Mouse (Mus musculus) gastrocnemius, postnatal 14 days (tissue): ENCODE data around the gene Pcyt1a. TPM values are rescaled to one million over a fixed set of nuclear protein-coding genes. Genes with fewer than 3 reads are reported as not detected.

ENCODE experiments used
- DNase-seq: peaks from one replicate; pipeline ENCODE4 v3.0.0; 2021; ENCODE audit warnings: mixed read lengths
- intact Hi-C: fragments of 180-260 bp; cut with DNase I; formaldehyde crosslinking; loops from one replicate; pipeline ENCODE4 v1.15.1; 2025; ENCODE audit warnings: low total_unique reads
- long read RNA-seq, 2 experiments: library from polyadenylated mRNA; stranded (forward); transcript quantifications; one replicate each; pipeline ENCODE4 v2.0.0; 2021
- total RNA-seq, 2 experiments: library from RNA; stranded (reverse); gene quantifications; 2 replicates each; pipeline ENCODE4 v1.2.3; 2021

Pcyt1a gene
- 10 to 100 TPM; 74.4 to 74.6 TPM for total RNA-seq
- long read RNA-seq, experiment 1, full-length matches to known transcripts = 20 of 35 reads
- long read RNA-seq, experiment 1, partial matches to known transcripts = 1 of 35 reads
- long read RNA-seq, experiment 1, other reads (novel, unspliced or antisense) = 14 of 35 reads
- long read RNA-seq, experiment 2, full-length matches to known transcripts = 26 of 40 reads
- long read RNA-seq, experiment 2, partial matches to known transcripts = 2 of 40 reads
- long read RNA-seq, experiment 2, other reads (novel, unspliced or antisense) = 12 of 40 reads

DNA sequence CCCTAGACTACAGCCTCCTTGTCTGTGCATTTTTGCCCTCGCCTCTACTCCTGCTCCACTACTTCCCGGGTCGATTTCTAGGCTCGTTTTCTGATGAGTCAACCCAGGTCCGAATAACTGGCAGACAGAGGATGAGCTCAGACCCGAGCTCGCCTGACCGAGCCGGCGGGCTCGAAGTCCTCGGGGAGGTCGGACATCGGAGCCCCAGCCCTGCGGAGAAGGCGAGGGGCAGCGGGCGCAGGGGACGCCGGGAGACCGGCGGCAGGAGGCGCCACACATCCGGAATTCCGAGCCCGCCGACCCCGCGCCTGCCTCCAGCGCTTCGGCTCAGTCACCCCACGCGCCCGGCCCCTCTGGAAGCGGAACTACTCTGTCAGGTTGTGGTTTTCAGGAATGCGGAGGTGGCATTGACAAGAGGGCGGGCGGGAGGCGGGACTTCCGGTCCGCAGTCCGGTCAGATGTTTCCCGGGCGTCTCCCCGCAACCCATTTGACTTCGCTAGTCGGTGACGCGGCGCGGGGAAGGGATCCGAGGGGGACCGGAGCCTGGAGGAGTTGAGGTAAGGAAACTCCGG lies at the start of gene Pcyt1a:
Pcyt1a (plus strand) TSS at position 448 of the 573 bp plus-strand sequence.
- peak; percentile 90 for DNase-seq
- intact Hi-C loops = no loop called here

DNA sequence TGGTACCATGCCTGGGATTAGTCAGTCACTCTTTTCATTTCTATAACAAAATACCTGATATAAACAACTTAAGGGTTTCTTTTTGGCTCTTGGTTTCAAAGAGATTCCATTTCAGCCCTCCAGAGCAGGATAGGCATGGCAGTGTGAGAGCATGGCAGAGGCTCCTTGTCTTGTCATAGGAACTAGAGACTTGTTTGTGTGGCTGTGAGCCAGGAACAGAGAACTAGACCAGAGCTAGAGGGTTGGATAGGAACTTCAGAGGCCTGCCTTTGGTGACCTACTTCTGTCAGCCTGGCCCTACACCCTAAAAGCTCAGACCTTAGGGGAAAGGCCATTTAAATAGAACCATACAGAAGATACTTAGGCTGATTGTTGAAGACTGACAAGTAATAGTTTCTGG lies 47.8 kb upstream of the Pcyt1a start:
- intact Hi-C loops = no loop called here
- no peak for DNase-seq

DNA sequence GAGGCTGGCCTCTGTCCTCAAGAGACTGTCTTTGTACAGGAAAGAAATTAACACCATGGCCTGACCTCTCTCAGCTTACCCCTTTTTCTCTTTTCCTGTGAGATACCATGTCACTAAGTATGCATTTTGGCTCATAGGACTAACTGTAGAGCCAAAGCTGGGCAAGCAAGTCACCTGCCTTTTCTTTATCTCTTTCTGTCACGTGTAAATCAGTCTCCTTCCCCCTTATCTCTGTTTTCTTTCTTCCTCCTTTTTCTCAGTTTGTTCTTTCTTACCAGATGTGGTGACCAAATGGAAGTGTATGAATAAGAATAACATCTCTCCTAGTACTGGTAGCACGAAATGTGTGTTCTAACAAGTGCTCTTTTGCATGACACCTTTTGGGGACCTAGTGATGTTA lies 45.8 kb upstream of the Pcyt1a start:
- intact Hi-C loops = no loop called here
- DNase-seq = no peak

DNA sequence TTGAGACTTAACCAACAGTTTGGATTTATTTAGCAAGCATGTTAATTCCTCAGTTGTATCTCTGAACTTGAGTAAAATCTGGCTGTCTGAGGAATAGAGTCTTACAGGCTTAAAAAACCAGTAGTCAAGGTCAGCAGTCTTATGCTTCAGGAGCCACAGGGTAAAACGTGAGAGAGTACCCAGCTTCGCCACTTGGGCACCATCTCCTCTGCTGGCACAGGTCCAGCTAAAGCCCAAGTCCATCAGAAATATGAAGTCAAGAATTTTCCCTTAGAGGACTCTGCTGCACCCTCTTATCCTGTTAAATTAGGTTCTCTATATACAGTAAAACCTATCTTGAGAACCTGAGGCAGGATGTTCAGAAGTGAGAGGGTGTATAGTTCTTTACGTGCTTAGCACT lies 43.9 kb upstream of the Pcyt1a start:
- no peak for DNase-seq
- intact Hi-C loops = no loop called here

DNA sequence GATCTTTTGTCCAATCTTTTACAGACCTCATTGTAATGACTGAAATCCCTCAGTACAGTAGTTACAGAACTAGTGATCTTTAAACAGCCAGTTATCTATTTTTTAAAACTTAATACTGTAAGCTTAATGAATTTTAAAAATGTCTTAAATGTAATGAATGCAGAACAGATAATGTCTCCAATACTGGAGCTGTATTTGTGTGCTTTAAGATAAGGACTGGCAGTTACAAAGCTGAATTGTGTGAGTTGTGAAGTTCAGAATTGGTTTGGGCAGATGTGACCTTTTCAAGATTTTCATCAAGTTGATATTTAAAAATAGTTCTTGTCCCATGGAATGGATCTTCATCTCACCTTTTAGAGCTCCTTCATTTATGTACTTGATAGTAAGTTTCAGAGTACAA lies 41.7 kb upstream of the Pcyt1a start:
- intact Hi-C loops = no loop called here
- DNase-seq = no peak

DNA sequence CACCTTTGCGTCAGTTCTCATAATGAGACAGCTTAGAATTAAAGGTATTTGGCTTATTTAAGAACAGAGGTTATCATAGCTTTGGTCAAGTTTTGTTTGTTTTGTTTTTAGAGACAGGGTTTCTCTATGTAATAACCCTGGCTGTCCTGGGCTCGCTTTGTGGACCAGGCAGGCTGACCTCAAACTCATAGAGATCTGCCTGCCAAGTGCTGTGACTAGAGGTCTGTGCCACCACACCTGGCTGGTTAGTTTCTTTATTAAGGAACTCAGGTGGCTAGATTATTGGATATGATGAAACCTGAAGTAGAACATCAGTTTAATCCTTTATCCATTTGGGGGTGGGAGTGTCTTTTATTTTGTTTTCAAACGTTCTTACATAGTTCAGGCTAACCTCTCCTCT lies 40.9 kb upstream of the Pcyt1a start:
- no peak for DNase-seq
- intact Hi-C loops = no loop called here

DNA sequence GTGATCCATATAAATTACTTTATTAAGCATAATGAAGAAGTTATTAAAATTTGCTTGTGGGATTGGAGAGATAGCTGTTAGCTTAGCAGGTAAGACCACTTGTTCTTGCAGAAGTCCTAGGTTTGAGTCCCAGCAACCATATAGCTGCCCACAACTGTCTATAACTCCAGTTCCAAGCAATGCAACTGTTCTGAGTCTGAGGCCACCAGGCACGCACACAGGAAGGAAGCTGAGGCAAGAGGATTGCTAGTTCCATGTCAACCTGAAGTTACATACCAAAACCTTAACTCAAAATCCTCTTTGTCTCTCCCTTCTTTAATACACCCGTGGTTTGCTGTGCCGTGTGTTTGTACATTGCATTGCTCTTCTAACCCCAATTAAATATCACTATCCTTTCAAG lies 39.8 kb upstream of the Pcyt1a start:
- intact Hi-C loops = no loop called here
- no peak for DNase-seq

DNA sequence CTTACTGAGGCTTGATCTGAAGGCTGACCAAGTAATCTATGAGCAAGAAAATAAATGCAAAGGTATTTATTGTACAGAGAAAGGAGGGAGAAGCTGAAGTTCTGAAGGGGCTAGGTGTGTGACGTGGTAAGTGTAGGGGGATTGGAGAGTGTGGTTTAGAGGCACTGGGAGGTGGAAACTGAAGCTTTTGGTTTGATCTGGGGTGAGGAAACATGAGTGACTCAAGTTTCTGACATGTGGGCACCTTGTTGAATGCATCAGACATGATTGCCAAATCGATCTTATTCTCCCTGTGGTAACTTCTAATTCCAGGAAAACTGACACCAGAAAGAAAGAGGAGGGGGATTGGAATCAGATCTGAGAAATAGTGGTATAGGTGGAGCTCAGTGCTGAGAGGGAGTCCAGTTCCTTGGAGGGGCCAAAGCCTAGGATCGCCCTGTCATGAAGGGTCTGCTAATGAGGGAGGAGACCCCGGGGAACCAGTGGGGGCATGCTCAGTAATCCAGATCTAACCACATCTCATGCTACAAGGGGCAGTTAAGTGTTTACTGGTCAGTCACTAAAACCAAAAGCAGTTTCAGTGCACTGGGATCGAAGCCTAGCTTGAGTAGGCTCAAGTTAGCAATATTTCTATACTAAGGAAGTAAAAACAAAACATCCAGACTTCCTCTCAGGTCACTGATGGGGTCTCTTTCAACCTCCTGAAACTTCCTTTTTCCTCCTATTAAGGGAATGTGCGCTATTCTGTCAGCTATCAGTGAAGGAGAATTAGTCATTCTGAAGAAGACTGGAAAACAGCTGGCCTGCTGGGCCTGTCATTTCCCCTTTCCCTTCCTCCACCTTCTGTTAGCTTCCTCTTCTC lies 34.8 kb upstream of the Pcyt1a start:
- intact Hi-C loops = no loop called here
- no peak for DNase-seq

DNA sequence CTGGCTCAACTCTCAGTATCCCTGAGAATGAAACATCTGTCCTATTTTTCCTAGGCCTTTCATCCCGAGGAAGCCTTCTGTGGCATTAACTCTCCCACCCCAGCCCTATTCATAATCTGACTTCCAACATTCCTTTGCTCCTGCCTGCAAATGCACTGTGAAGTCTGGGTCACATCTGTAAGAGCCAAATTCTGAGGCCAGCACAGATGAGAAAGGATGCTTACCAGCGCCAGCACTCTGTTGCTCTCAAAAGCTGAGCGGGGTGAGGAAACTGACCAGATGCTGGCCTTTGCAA lies 34.2 kb upstream of the Pcyt1a start:
- peak; percentile 17 for DNase-seq
- intact Hi-C loops = no loop called here

DNA sequence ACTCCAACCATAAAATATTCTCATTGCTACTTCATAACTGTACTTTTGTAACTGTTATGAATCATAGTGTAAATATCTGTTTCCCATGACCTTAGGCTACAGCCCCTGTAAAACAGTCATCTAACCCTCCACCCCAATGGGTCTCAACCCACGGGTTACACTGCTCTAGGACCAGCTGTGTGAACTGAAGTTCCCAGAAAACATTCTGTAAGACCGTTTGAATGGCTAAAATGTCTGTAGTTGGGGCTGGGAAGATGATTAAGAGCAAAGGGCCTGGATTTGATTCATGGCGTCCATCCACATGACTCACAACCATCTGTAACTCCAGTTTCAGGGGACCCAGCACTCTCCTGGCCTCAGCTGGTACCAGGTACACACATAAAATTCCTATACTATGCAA lies 32.5 kb upstream of the Pcyt1a start:
- DNase-seq = no peak
- intact Hi-C loops = no loop called here

DNA sequence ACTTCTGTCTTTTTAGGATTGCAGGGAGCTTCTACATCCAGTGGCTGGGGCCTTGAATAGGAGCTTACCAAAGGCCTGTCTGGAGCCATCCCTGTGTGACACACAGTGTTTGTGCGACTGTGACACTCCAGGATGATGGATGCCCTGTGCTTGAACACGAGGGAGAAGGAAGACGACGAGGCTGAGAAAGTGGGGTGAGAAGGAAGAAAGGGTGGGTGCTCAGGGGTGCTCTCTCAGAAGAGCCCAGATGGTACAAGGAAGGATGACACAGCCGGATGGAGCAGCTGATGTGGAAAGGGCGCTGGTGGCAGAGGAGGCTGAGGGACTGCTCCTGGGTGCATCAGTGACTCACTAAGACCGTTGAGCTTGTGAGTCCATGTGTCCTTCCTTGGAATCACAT lies 30.5 kb upstream of the Pcyt1a start, which contains the start of gene Tm4sf19:
Tm4sf19 (plus strand) TSS at position 240 of the 400 bp plus-strand sequence.
- no peak for DNase-seq
- intact Hi-C loops = no loop called here

DNA sequence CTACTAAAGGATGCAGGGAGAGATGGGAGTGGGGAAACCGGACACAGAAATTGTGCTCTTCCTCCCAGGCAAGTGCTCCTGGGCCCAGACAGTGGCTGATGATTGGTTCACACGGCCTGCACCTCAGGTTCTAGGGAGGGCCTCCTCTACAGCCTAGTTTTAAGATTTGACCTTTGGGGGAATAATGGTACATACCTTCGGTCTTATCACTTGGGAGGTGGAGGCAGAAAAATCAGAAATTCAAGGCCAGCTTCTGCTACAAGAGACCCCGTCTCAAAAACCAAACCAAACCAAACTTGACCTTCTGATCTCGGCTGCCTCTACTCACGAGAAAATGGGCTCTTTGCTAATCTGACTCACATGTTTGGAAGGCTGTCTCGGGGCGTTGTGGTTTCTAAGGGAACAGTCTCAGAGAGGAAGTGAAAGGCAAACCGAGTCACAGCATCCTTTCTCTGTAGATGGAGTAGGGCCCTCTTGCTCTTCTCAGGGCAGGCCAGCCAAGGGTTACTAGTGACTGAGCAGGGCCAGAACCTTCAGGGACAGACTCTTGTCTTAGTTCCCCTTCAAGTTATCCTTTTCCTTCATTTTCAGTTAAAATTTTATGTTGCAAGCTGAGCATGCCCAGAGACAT lies 29.3 kb upstream of the Pcyt1a start:
- intact Hi-C loops = no loop called here
- no peak for DNase-seq

DNA sequence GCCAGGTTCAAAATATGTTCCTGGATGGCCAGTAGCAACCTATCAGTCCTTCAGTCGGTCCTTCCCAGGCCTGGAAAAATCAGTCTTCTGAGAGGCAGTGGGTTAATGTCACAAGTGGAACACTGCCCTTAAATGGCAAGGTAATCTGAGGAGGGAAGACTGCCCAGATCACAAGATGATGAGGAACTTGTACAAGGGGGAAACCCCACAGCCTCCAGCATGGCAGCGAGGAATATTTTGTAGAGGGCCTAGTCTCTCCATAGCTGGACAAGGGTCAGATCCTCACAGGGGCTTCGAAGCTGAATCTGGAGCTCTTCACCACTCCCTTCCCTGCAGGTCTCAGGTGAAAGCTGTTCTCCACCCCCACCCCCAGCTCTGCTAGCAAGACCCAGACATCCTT lies 27.9 kb upstream of the Pcyt1a start:
- intact Hi-C loops = no loop called here
- no peak for DNase-seq

DNA sequence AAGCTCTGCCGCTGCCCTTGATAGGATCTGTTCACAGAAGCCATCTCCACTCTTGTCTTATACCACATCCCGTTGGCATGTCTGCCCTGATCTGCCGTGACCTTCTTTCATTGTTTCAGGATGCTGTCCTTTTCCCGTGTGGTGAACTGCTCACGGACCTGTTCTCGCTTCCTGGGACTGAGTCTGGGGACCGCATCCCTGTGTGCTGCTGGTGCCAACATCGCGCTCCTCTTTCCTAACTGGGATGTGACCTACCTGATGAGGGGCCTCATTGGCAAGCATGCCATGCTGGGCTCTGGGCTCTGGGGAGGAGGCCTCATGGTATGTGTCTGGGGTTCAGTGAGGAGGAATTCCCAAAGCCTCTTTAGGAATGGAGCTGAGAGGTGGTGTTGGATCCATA lies 25.0 kb upstream of the Pcyt1a start:
- intact Hi-C loops = no loop called here
- DNase-seq = no peak

DNA sequence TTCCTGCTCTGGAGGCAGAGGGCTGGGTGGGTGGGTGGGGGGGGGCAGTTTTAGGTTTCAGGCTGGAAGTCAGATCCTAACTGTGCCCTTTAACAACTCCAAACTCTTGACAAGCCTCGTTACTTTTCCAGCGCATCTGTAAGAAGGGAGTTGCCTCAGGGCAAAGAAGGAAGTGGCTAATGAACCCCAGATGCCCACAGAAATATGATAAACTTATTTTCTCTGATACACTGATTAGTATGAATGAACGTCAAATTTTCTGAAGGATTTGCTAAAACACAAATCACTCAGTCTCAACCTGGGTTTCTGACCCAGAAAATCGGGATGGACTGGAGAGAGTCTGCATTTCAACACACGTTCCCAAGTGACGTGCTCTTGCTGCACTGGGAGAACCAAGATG lies 24.1 kb upstream of the Pcyt1a start:
- intact Hi-C loops = no loop called here

DNA sequence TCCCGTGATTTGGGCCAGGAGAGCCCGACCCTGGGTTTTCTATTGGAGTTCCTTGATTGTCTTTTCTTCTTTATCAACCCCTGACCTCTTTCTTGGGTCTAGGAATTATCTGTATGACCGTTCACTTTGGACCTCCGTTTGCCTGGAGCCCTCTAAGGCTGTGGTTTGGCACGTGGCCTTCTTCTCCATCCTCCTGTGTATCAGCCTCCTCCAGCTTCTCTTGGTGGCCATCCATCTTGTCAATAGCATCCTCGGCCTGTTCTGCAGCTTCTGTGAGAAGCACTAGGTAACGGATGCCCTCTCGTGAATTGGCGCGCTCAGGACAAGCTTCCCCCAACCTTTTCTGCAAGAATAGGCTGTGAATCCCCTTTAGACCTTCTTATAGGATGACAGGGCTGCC lies 23.0 kb upstream of the Pcyt1a start:
- intact Hi-C loops = no loop called here

More for the DNA sequence above, 24.1 kb upstream of the Pcyt1a start:
- no peak for DNase-seq

DNA sequence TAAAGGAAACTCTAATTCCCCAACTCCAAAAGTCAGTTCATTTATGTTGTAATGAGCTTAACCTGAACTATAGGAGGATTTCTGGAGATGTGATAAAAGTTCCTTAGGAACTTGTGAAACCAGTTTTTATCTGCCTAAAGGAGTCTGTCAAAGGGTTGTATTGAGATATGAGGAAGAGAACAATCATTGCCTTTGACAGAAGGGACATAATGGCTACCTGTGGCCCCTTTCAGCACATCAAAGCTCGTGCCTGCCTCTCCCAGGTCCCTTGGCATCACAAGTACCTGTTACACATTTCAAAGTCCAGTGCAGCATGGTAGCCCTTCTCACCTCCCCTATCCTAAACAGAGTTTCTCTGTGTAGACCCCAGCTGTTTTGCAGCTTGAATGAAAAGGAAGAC lies 13.3 kb upstream of the Pcyt1a start:
- DNase-seq = no peak
- intact Hi-C loops = no loop called here

More for the DNA sequence above, 23.0 kb upstream of the Pcyt1a start:
- no peak for DNase-seq

DNA sequence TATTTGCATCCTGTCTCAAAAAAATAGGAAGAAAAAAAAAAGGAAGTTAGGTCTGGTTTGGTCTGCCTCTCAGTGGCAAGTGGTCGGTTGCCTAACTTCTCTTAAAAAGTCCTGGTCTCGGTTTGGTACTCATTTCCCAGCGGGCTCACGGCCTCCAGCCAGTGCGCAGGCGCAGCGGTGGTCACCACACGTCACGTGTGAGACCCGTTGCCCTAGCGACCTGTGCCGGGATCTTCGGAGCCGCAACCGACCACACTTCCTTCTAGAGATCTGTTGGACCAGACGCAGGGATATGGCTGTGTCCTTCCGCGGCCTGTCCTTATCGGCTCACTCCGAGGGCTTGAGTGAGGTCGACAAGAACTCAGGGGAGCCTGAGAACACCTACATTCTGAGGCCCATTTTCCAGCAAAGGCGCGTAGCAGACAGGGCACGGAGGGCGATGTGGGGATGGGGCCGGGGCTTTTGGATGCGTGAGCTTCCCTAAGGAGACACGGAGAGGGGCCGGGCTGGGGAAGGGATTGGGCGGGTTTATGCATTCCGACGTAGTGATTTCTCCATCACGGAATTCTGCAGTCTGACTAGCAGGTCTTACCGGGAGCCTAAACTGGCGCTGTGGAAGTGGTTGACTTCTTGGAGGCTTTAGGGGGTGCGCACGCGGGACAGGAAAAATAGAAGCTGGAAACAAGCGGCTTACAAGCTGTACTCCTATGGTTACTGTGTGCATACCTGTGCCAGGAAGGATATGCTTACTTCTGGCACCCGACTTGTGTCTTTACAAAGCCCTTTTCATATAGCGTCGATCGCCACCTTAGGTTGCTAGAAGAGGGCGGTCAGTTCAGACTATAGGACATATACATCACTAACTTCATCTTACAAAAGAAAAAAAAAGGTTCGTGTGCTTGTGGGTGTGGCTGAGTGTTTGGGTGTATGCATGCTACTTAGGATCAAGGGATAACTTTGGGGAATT lies 10.9 kb upstream of the Pcyt1a start, which contains the start of gene Tctex1d2:
Tctex1d2 (plus strand) TSS at position 186 of the 967 bp plus-strand sequence.
- intact Hi-C loops = no loop called here
- DNase-seq = peak; percentile 96

DNA sequence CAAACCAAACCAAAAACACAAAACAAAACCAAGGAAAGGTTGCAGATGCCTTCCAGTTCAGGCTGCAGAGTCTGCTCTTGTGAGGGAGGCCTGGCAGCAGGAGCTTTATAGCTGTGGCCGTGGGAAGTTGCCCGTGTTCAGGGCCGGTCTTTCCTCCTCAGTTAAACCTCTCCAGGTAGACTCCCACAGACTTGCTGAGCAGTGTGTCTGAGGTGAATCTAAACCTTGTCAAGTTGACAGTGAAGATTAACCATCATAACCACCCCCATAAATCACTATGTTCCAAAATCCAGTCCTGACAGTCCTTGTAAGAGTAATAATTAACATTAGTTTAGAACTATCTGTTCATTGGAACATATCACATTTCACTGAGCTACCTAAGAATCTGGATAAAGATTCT lies 3.2 kb upstream of the Pcyt1a start:
- no peak for DNase-seq
- intact Hi-C loops = no loop called here
